Comparison of ENCODE assay signal across 8 mouse cellular contexts in the genomic region with DNA sequence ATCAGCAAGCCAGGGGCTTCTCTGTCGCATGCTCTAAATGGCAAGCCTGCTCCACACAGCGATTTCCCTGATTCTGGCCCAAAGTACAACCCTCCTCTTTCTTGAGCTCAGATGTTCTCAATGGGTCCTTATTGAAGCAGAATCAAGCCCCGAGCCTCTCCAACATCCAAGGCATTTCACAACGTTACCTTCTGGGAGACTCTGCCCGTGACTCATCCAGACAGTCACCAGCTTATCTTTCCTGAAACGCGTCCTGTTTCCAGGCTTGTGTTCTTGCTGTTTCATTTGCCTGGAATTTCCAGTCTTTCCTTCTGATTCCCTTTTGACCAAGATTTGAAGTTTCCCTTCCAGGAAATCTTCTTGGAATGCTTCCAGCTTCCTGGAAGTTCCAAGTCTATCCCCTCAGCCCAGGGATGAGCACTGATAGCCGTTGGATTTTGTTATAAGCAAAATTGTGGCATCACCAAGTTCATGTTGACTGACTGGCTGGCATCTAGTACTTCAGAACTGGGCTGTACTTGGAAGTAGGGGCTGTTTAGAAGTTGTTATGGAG. TPM values are rescaled to one million over a fixed set of nuclear protein-coding genes. Genes with fewer than 3 reads are reported as not detected.
DNase-seq lines count a peak whose midpoint lies in the region; ATAC-seq and TF ChIP-seq lines count a peak whose summit lies in the region.

No protein-coding gene starts in this region.

- H3K27ac ChIP-seq in left cerebral cortex, adult 2 months: no peak overlapping the region
- H3K27ac ChIP-seq in liver, embryonic 16.5 days (ENCODE audit: low read length): peak overlapping the region; percentile 96

- H3K4me1 ChIP-seq in liver, embryonic 16.5 days (ENCODE audit: control insufficient read depth, low read depth, low read length): peaks cover 72% of the 10 kb centered on the region

- ATAC-seq in liver, embryonic 16.5 days (ENCODE audit: low read depth): no peak

- no peaks in the 10 kb centered on the region for H3K27me3 ChIP-seq in liver, embryonic 16.5 days (ENCODE audit: control insufficient read depth, insufficient read depth, low read depth, low read length)

- H3K4me3 ChIP-seq in left cerebral cortex, adult 2 months: peak overlapping the region; percentile 35
- peak overlapping the region; percentile 61 for H3K4me3 ChIP-seq in liver, embryonic 16.5 days (ENCODE audit: low read depth, low read length)

- intact Hi-C loops in left cerebral cortex, adult 2 months (cut with DNase I): no loop called here
- intact Hi-C loops in left cerebral cortex, postnatal 14 days (cut with DNase I): no loop called here
- intact Hi-C loops in heart, postnatal 25 days (cut with DNase I): no loop called here
- intact Hi-C loops in left cerebral cortex, postnatal 10 days (cut with DNase I): no loop called here

- peak overlapping the region; percentile 72 for H3K4me2 ChIP-seq in liver, embryonic 16.5 days (ENCODE audit: low read depth, low read length)

- no peak for TF ChIP-seq CTCF in left cerebral cortex, adult 2 months (IDR thresholded peaks at IDR 0.05)

- H3K9me3 ChIP-seq in liver, embryonic 16.5 days (replicated peaks; ENCODE audit: control insufficient read depth, low read length): no peaks in the 10 kb centered on the region

- no peaks in the 10 kb centered on the region for H3K36me3 ChIP-seq in liver, embryonic 16.5 days (ENCODE audit: control insufficient read depth, insufficient read depth)

- DNase-seq in left cerebral cortex, adult 2 months (ENCODE audit: extremely low spot score in 1 of 2, low spot score in 2 of 2): no peak
- no peak for DNase-seq in left cerebral cortex, postnatal 14 days (ENCODE audit: low spot score in 2 of 2)
- DNase-seq in c-Kit-negative CD71-positive TER-119-positive erythroid progenitor cells, embryonic 14.5 days (ENCODE audit: low read depth, low spot score): peak; percentile 52
- DNase-seq in heart, postnatal 25 days (ENCODE audit: low spot score): peak; percentile 23
- DNase-seq in cerebellum, postnatal 10 days: no peak
- no peak for DNase-seq in left cerebral cortex, postnatal 10 days (ENCODE audit: extremely low spot score in 1 of 2, low spot score in 2 of 2)
- DNase-seq in natural killer cell, adult 2 months (ENCODE audit: low spot score in 2 of 2): no peak

- H3K9ac ChIP-seq in liver, embryonic 16.5 days (ENCODE audit: low read depth, low read length): peak overlapping the region; percentile 67

- 27% methylated on average over 8 of the region's 8 CpGs for WGBS in liver, embryonic 16.5 days (ENCODE audit: insufficient replicate concordance)

RNA-seq across cellular contexts. Expression of a gene that starts 28.7 kb away (rescaled TPM):
- 1 to 10 TPM; 2.6 to 2.8 TPM for total RNA-seq in left cerebral cortex, adult 2 months (2021)
- total RNA-seq in left cerebral cortex, postnatal 14 days (2021): 1 to 10 TPM; 1.8 to 2.3 TPM
- total RNA-seq in heart, postnatal 25 days (2021): 10 to 100 TPM in 1 of 2 experiments, 1 to 10 TPM in 1; 9.8 to 13.6 TPM
- polyA plus RNA-seq in liver, embryonic 16.5 days (2015; fragmentation: Nextera tagmentation; extraction: Ambion mirVana): 1.3 and 1.9 TPM in 2 replicates
- 1 to 10 TPM; 1.6 to 2.0 TPM for total RNA-seq in left cerebral cortex, postnatal 10 days (2021)

Comparison
In these comparisons a context has a peak if more than half of its experiments do, and no peak if none do; other contexts are left out.
1. DNase-seq: peak in c-Kit-negative CD71-positive TER-119-positive erythroid progenitor cells, embryonic 14.5 days (single experiment) and heart, postnatal 25 days (single experiment); none in left cerebral cortex, adult 2 months (0 of 2), left cerebral cortex, postnatal 14 days (0 of 2), cerebellum, postnatal 10 days (0 of 2), left cerebral cortex, postnatal 10 days (0 of 2) and natural killer cell, adult 2 months (0 of 2).